Mouse (Mus musculus) CH12.LX (cell line): Measurements from ENCODE around the gene Ddah1. TPM values are rescaled to one million over a fixed set of nuclear protein-coding genes. Genes with fewer than 3 reads are reported as not detected.

Experiments
- DNase-seq: peaks from one replicate; pipeline ENCODE4 v3.0.0-alpha.2; 2013; ENCODE audit errors: extremely low read depth
- H3K27ac ChIP-seq: 2 replicates; pipeline ENCODE4 v1.5.1; 2012; ENCODE audit warnings: low read depth, mild to moderate bottlenecking, control low read depth, moderate library complexity; ENCODE audit not compliant: insufficient read depth
- H3K27me3 ChIP-seq: replicated peaks from 2 replicates; pipeline ENCODE3; 2012; ENCODE audit warnings: inconsistent platforms
- H3K36me3 ChIP-seq, 2 experiments: replicated peaks in 1 of 2; 2 replicates each; pipeline versions ENCODE3 to v1.6.1; 2012; ENCODE audit warnings: inconsistent platforms in 1 of 2, low read length in 1 of 2, mild to moderate bottlenecking in 1 of 2, mixed read lengths in 1 of 2, moderate library complexity in 1 of 2; ENCODE audit not compliant: control insufficient read depth in 1 of 2, insufficient read depth in 1 of 2
- H3K4me1 ChIP-seq, 2 experiments: 2 replicates each; pipeline ENCODE4 v1.6.1; 2012; ENCODE audit warnings: inconsistent platforms in 1 of 2, moderate library complexity in 1 of 2; ENCODE audit not compliant: insufficient read depth in 2 of 2, control insufficient read depth in 1 of 2
- H3K4me2 ChIP-seq: 2 replicates; pipeline ENCODE4 v1.6.1; 2012; ENCODE audit warnings: low read depth, mild to moderate bottlenecking, control low read depth; ENCODE audit not compliant: poor library complexity, insufficient read depth, severe bottlenecking
- H3K4me3 ChIP-seq, 3 experiments: fragments of 150-350 bp in 1 of 3; sonication (generic) in 1 of 3; replicated peaks in 1 of 3; 2 replicates each; pipeline versions ENCODE3 to v1.5.1; 2011 to 2012; ENCODE audit warnings: low read depth in 2 of 3, low read length in 2 of 3, mild to moderate bottlenecking in 2 of 3, moderate library complexity in 2 of 3, control low read depth in 1 of 3, improper control_type of control experiment in 1 of 3, inconsistent platforms in 1 of 3, mixed read lengths in 1 of 3; ENCODE audit not compliant: poor library complexity in 1 of 3
- H3K79me2 ChIP-seq: replicated peaks from 2 replicates; pipeline ENCODE4 v1.6.1; 2012; ENCODE audit warnings: mild to moderate bottlenecking, moderate library complexity; ENCODE audit not compliant: control insufficient read depth, poor library complexity, insufficient read depth, severe bottlenecking; ENCODE audit errors: extremely low read depth
- H3K9ac ChIP-seq: 2 replicates; pipeline ENCODE4 v1.6.1; 2012; ENCODE audit warnings: low read depth, mild to moderate bottlenecking, control low read depth, moderate library complexity; ENCODE audit not compliant: insufficient read depth
- H3K9me3 ChIP-seq: replicated peaks from 2 replicates; pipeline ENCODE3; 2012; ENCODE audit warnings: low read length, inconsistent platforms, mixed read lengths
- CHD2 ChIP-seq: IDR thresholded peaks from 2 replicates; pipeline ENCODE4 v1.6.1; 2011; ENCODE audit warnings: low read length, improper control_type of control experiment
- CTCF ChIP-seq, 2 experiments: IDR thresholded peaks in 1 of 2; conservative IDR thresholded peaks in 1 of 2; 2 replicates each; pipeline ENCODE4 v1.5.1; 2011 to 2012; ENCODE audit warnings: low read depth in 2 of 2, low read length in 2 of 2, improper control_type of control experiment in 1 of 2, inconsistent platforms in 1 of 2, mild to moderate bottlenecking in 1 of 2, moderate library complexity in 1 of 2
- E2F4 ChIP-seq: IDR thresholded peaks from 2 replicates; pipeline ENCODE4 v1.6.1; 2011; ENCODE audit warnings: low read depth, low read length, improper control_type of control experiment; ENCODE audit not compliant: insufficient replicate concordance
- ELF1 ChIP-seq: IDR thresholded peaks from 2 replicates; pipeline ENCODE4 v1.6.1; 2014; ENCODE audit warnings: low read depth, mild to moderate bottlenecking, inconsistent platforms, low read length, improper control_type of control experiment
- EP300 ChIP-seq: IDR thresholded peaks from 2 replicates; pipeline ENCODE4 v1.6.1; 2011; ENCODE audit warnings: low read length, improper control_type of control experiment
- IRF4 ChIP-seq: IDR thresholded peaks from 2 replicates; pipeline ENCODE4 v1.6.1; 2014; ENCODE audit warnings: low read depth, mild to moderate bottlenecking, inconsistent platforms, low read length, improper control_type of control experiment
- JUN ChIP-seq: IDR thresholded peaks from 2 replicates; pipeline ENCODE4 v1.6.1; 2011; ENCODE audit warnings: low read depth, mild to moderate bottlenecking, low read length, improper control_type of control experiment, moderate library complexity; ENCODE audit not compliant: insufficient read depth
- MAFK ChIP-seq: IDR thresholded peaks from 2 replicates; pipeline ENCODE4 v1.6.1; 2011; ENCODE audit warnings: low read length, improper control_type of control experiment; ENCODE audit not compliant: insufficient replicate concordance
- MAZ ChIP-seq: IDR thresholded peaks from 2 replicates; pipeline ENCODE4 v1.6.1; 2012; ENCODE audit warnings: low read depth, mild to moderate bottlenecking, inconsistent platforms, low read length, improper control_type of control experiment, moderate library complexity
- MEF2A ChIP-seq: IDR thresholded peaks from 2 replicates; pipeline ENCODE4 v1.6.1; 2014; ENCODE audit warnings: low read depth, mild to moderate bottlenecking, inconsistent platforms, low read length, improper control_type of control experiment, borderline replicate concordance
- NRF1 ChIP-seq: IDR thresholded peaks from 2 replicates; pipeline ENCODE4 v1.6.1; 2014; ENCODE audit warnings: low read depth, mild to moderate bottlenecking, inconsistent platforms, low read length, improper control_type of control experiment, moderate library complexity
- PAX5 ChIP-seq: IDR thresholded peaks from 2 replicates; pipeline ENCODE4 v1.6.1; 2012; ENCODE audit warnings: low read length, inconsistent platforms, mixed read lengths
- RAD21 ChIP-seq: IDR thresholded peaks from 2 replicates; pipeline ENCODE4 v1.6.1; 2011; ENCODE audit warnings: low read depth, mild to moderate bottlenecking, low read length, improper control_type of control experiment, moderate library complexity
- RCOR1 ChIP-seq: conservative IDR thresholded peaks from 2 replicates; pipeline ENCODE4 v1.6.1; 2012; ENCODE audit warnings: low read depth, mild to moderate bottlenecking, inconsistent platforms, low read length, improper control_type of control experiment
- TBP ChIP-seq: conservative IDR thresholded peaks from 2 replicates; pipeline ENCODE4 v1.6.1; 2011; ENCODE audit warnings: low read depth, low read length, improper control_type of control experiment
- ZC3H11A ChIP-seq: IDR thresholded peaks from 2 replicates; pipeline ENCODE4 v1.6.1; 2012; ENCODE audit warnings: low read depth, mild to moderate bottlenecking, inconsistent platforms, low read length, improper control_type of control experiment
- ZMIZ1 ChIP-seq: IDR thresholded peaks from 2 replicates; pipeline ENCODE4 v1.6.1; 2012; ENCODE audit warnings: low read depth, mild to moderate bottlenecking, inconsistent platforms, low read length, improper control_type of control experiment
- ZNF384 ChIP-seq: IDR thresholded peaks from 2 replicates; pipeline ENCODE4 v1.6.1; 2012; ENCODE audit warnings: low read depth, low read length, improper control_type of control experiment, inconsistent platforms
- dilution Hi-C: fragments of 300-500 bp; cut with MboI; formaldehyde crosslinking; loops from 2 replicates; pipeline ENCODE4 v1.14.3; 2020; ENCODE audit warnings: low sequenced_read_pairs; ENCODE audit not compliant: extremely low pct_unique_long_range_greater_than_20kb, extremely low pct_ligation_motif_present
- in situ Hi-C: fragments of 300-500 bp; cut with MboI; formaldehyde crosslinking; loops from 3 replicates; pipeline ENCODE4 v1.14.3; 2019; ENCODE audit warnings: low sequenced_read_pairs, low pct_ligation_motif_present, low pct_unique_long_range_greater_than_20kb, mixed read lengths
- polyA plus RNA-seq: library from polyadenylated mRNA; unstranded; fragments of >175 nt; gene quantifications from 2 replicates; pipeline ENCODE4 v1.2.1, GENCODE M21; 2012; ENCODE audit warnings: low read depth; ENCODE audit not compliant: insufficient read length
- total RNA-seq, 2 experiments: library from RNA; depleted of rRNA; stranded (reverse); fragments of 300-350 nt in 1 of 2; fragments of >200 nt in 1 of 2; gene quantifications; 2 replicates each; pipeline ENCODE4 v1.2.3; 2012 to 2014

Ddah1 gene
- total and polyA plus RNA-seq, 3 experiments, result not detected

GRCm38 (mm10) chr3:145873271-145873670 lies 114.8 kb downstream of the Ddah1 start:
- no peaks in the 10 kb centered on the region for H3K79me2 ChIP-seq
- H3K4me2 ChIP-seq, result no peak overlapping the region
- in situ Hi-C loops (no loop called here), dilution Hi-C loops (no loop called here)
- no peaks in the 10 kb centered on the region for H3K27me3 ChIP-seq
- DNase-seq, result no peak
- no peaks in the 10 kb centered on the region for H3K36me3 ChIP-seq
- no peak overlapping the region for H3K4me3 ChIP-seq
- peaks cover 0 to 7% of the 10 kb centered on the region in 2 experiments; a peak in 2 of 4 replicates for H3K4me1 ChIP-seq
- TF ChIP-seq CTCF (conservative IDR thresholded peaks at IDR 0.05 in 1 of 2, IDR thresholded peaks at IDR 0.05 in 1 of 2; ENCODE audit: low read depth in 2 of 2, low read length in 2 of 2) (no peak), RCOR1 (no peak), ZC3H11A (no peak), ZNF384 (no peak), JUN (no peak), MAFK (no peak), EP300 (no peak)
- no peaks in the 10 kb centered on the region for H3K9me3 ChIP-seq
- no peak overlapping the region for H3K27ac ChIP-seq
- H3K9ac ChIP-seq, result no peak overlapping the region

GRCm38 (mm10) chr3:145874126-145874525 lies 115.7 kb downstream of the Ddah1 start:
- dilution Hi-C loops, result no loop called here
- Histone ChIP-seq H3K4me3 (no peak overlapping the region), H3K9ac (no peak overlapping the region), H3K9me3 (no peaks in the 10 kb centered on the region), H3K79me2 (no peaks in the 10 kb centered on the region), H3K4me2 (no peak overlapping the region), H3K27me3 (no peaks in the 10 kb centered on the region), H3K27ac (no peak overlapping the region)
- in situ Hi-C loops, result no loop called here
- no peak for TF ChIP-seq TBP
- TF ChIP-seq PAX5, result no peak
- no peak for TF ChIP-seq E2F4
- TF ChIP-seq ZMIZ1, result no peak
- TF ChIP-seq NRF1, result no peak
- no peak for TF ChIP-seq RAD21
- no peak for TF ChIP-seq IRF4
- TF ChIP-seq MAZ, result no peak
- TF ChIP-seq CHD2, result no peak
- no peak for TF ChIP-seq CTCF (conservative IDR thresholded peaks at IDR 0.05 in 1 of 2, IDR thresholded peaks at IDR 0.05 in 1 of 2; ENCODE audit: low read depth in 2 of 2, low read length in 2 of 2)
- TF ChIP-seq ELF1, result no peak
- no peak for TF ChIP-seq MEF2A
- TF ChIP-seq, all 38 proteins: peak for 0
- Histone ChIP-seq H3K36me3 (no peaks in the 10 kb centered on the region), H3K4me1 (peaks cover 0 to 7% of the 10 kb centered on the region in 2 experiments; a peak in 2 of 4 replicates)
- no peak for DNase-seq
